Mouse (Mus musculus) stomach, embryonic 15.5 days (tissue): ENCODE data around the gene Fam151a. TPM values are rescaled to one million over a fixed set of nuclear protein-coding genes. Genes with fewer than 3 reads are reported as not detected.

ENCODE experiments used
- ATAC-seq: fragments of 200-750 bp; cut with Nextera tagmentation; 2 replicates; pipeline ENCODE4 v1.8.0; 2017; ENCODE audit warnings: low read depth, moderate number of reproducible peaks, moderate TSS enrichment; ENCODE audit not compliant: insufficient read depth, low FRiP score
- H3K27ac ChIP-seq: fragments of 300-500 bp; sonication (generic); 2 replicates; pipeline ENCODE4 v1.5.1; 2015; ENCODE audit warnings: mild to moderate bottlenecking, inconsistent platforms
- H3K27me3 ChIP-seq: fragments of 300-500 bp; sonication (generic); replicated peaks from 2 replicates; pipeline ENCODE4 v1.6.1; 2015; ENCODE audit warnings: inconsistent platforms
- H3K36me3 ChIP-seq: fragments of 300-500 bp; sonication (generic); 2 replicates; pipeline ENCODE4 v1.6.1; 2015; ENCODE audit warnings: inconsistent platforms
- H3K4me1 ChIP-seq: fragments of 300-500 bp; sonication (generic); 2 replicates; pipeline ENCODE4 v1.6.1; 2015; ENCODE audit warnings: inconsistent platforms
- H3K4me2 ChIP-seq: fragments of 300-500 bp; sonication (generic); 2 replicates; pipeline ENCODE4 v1.6.1; 2015; ENCODE audit warnings: mild to moderate bottlenecking, inconsistent platforms
- H3K4me3 ChIP-seq: fragments of 300-500 bp; sonication (generic); replicated peaks from 2 replicates; pipeline ENCODE4 v1.5.1; 2015; ENCODE audit warnings: inconsistent platforms
- H3K9ac ChIP-seq: fragments of 300-500 bp; sonication (generic); 2 replicates; pipeline ENCODE4 v1.6.1; 2015; ENCODE audit warnings: inconsistent platforms
- H3K9me3 ChIP-seq: fragments of 300-500 bp; sonication (generic); 2 replicates; pipeline ENCODE4 v1.6.1; 2016; ENCODE audit warnings: inconsistent platforms
- WGBS: fragments of 180-500 bp; shearing (Covaris S2); methylation state at CpG from one replicate; pipeline ENCODE4 v1.1.7; 2015; 5-methylcytosine and 5-hydroxymethylcytosine counted together
- polyA plus RNA-seq: library from polyadenylated mRNA; unstranded; fragments of >200 nt; fragmentation: Nextera tagmentation; extraction: Ambion mirVana; gene quantifications from 2 replicates; pipeline ENCODE4 v1.2.1, GENCODE M21; 2015

Gene Fam151a
- 7.9 and 8.8 TPM in 2 replicates for polyA plus RNA-seq

DNA sequence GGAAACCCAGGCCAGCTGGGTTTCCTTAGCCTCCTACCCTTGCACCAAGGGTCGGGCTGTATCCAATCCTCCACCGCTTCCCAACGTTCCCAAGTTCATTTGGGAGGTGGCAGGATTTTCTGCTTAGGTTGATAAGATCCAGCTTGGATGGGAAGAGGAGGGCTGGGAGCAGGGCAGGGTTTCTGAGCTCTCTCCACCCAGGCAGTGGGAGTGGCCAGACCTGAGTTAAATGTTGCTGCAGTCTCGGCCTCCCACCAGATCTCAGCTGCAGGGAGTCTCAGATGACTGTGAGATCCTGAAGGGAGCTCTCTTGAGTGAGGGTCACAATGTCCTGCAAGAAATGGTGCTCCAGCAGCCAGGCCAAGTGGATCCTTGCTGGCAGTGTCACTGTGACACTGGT lies at the start of gene Fam151a:
Fam151a (plus strand) TSS at position 254 of the 400 bp plus-strand sequence.
- Histone ChIP-seq H3K4me1 (0 out of 2 replicates have a peak, but pooled peaks cover 4% of the 10 kb centered on the region), H3K36me3 (no peaks in the 10 kb centered on the region), H3K9me3 (no peaks in the 10 kb centered on the region), H3K9ac (no peak within 1 kb of the TSS), H3K4me3 (no peak within 1 kb of the TSS), H3K4me2 (no peak within 1 kb of the TSS), H3K27me3 (no peaks in the 10 kb centered on the region), H3K27ac (0 out of 2 replicates have a peak within 1 kb of the TSS, but pooled peaks have one; percentile 26)
- WGBS = 29% methylated on average over 4 of the region's 4 CpGs
- peak; percentile 43; the same call in 1 of the 2 replicates for ATAC-seq

DNA sequence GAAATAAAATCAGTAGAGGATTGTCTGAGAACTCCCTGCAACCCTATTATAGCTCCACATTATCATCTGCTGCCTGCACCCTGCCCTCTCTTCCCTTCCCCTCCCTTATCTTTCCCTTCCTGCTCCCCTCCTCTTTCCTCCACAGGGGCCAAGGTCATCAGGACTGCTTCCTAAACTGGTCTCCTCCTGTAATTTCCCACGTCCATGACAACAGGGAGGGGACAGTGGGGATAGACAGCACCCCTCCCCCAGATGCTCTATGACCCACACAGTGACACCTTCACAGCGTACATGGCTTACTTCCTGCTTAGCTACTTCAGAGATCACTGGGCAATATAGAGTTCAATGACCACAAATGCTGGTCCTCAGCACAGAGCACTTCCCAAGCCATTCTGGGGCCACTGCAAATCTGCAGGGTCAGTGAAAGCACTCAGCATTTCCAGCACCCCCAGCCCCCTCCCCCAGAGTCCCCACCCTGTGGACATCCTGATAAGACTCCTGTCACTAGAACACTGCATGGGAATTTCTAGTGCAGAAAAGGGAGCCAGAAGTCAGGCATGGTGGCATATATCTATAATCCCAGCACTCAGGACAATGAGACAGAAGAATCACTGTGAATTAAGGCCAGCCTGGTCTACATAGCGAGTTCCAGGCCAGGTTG lies 44.9 kb upstream of the Fam151a start:
- H3K9ac ChIP-seq = no peak overlapping the region
- no peak overlapping the region for H3K27ac ChIP-seq
- WGBS = 45% methylated on average over 3 of the region's 3 CpGs
- no peaks in the 10 kb centered on the region for H3K27me3 ChIP-seq
- no peak overlapping the region for H3K4me2 ChIP-seq
- H3K4me1 ChIP-seq = 0 out of 2 replicates have a peak, but pooled peaks cover 4% of the 10 kb centered on the region
- no peaks in the 10 kb centered on the region for H3K9me3 ChIP-seq
- H3K36me3 ChIP-seq = no peaks in the 10 kb centered on the region
- peak; percentile 35; the same call in 1 of the 2 replicates for ATAC-seq
- no peak overlapping the region for H3K4me3 ChIP-seq

DNA sequence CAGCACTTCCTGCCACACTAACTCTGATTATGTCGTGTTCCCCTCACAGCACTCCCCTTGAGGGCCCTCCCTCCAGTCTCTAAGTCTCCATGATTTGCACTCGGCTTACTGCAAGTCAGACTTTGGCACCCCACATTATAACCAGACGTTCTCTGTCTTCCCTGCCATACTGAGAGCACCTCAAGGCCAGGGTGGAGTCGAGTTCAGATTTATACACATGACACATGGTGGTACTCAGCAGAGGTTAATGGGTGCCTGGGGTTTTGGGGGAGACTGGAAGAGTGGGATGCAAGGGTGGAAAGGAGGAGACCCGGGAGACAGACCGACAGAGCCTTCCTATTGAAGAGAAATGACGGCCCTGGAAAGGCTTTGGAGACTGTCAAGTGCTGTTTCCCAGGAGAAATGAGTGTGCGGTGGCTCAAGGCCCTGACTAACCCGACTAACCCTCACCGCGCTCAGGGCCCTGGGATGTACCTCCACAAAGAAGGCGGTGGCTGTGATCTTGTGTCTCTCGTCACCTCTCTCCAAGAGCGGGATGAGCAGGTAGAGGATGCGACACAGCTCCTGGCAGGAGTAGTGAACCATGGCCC lies 39.8 kb upstream of the Fam151a start:
- no peak overlapping the region for H3K4me3 ChIP-seq
- H3K27ac ChIP-seq = no peak overlapping the region
- no peak overlapping the region for H3K4me2 ChIP-seq
- no peak for ATAC-seq
- H3K9me3 ChIP-seq = no peaks in the 10 kb centered on the region
- 80% methylated on average over 15 of the region's 15 CpGs for WGBS
- no peak overlapping the region for H3K9ac ChIP-seq
- no peaks in the 10 kb centered on the region for H3K36me3 ChIP-seq
- no peaks in the 10 kb centered on the region for H3K4me1 ChIP-seq
- H3K27me3 ChIP-seq = no peaks in the 10 kb centered on the region

GRCm38 (mm10) chr4:106699989-106700388 lies 33.7 kb upstream of the Fam151a start:
- WGBS = 17% methylated on average over 9 of the region's 9 CpGs
- H3K4me2 ChIP-seq = no peak overlapping the region
- no peak overlapping the region for H3K9ac ChIP-seq
- H3K9me3 ChIP-seq = no peaks in the 10 kb centered on the region
- no peak overlapping the region for H3K27ac ChIP-seq
- H3K4me1 ChIP-seq = peaks cover 7% of the 10 kb centered on the region; the same call in 1 of the 2 replicates
- no peaks in the 10 kb centered on the region for H3K36me3 ChIP-seq
- no peak overlapping the region for H3K4me3 ChIP-seq
- no peaks in the 10 kb centered on the region for H3K27me3 ChIP-seq
- ATAC-seq = no peak

- H3K9ac ChIP-seq = no peak overlapping the region
- no peaks in the 10 kb centered on the region for H3K36me3 ChIP-seq
- 29% methylated on average over 4 of the region's 4 CpGs for WGBS
- H3K4me2 ChIP-seq = no peak overlapping the region
- H3K27ac ChIP-seq = no peak overlapping the region
- no peak overlapping the region for H3K4me3 ChIP-seq
- no peak for ATAC-seq
- H3K27me3 ChIP-seq = no peaks in the 10 kb centered on the region
- H3K9me3 ChIP-seq = no peaks in the 10 kb centered on the region
- peaks cover 14% of the 10 kb centered on the region; the same call in 1 of the 2 replicates for H3K4me1 ChIP-seq
Observed at GRCm38 (mm10) chr4:106700798-106701197, 32.9 kb upstream of the Fam151a start.

DNA sequence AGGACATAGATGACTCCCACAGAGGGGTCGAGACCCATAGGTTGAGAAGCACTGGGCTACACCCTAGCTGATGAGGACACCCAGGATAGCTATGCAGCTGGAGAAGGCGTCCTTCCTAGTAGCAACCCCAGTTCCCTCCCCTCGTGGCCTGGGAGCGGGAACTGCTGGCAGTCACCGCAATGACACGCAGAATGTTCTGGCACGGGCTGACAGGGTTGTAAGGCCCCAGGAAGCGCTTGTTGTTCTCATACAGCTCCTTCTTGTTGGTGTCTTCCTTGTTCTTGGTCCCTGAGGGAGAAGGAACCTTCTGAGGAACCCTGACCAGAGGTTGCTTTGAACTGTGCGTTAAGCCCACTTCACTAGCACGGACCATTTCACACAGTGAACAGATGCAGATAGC lies 29.7 kb upstream of the Fam151a start:
- H3K27me3 ChIP-seq = no peaks in the 10 kb centered on the region
- no peaks in the 10 kb centered on the region for H3K9me3 ChIP-seq
- H3K4me1 ChIP-seq = peaks cover 14% of the 10 kb centered on the region; the same call in 1 of the 2 replicates
- H3K36me3 ChIP-seq = no peaks in the 10 kb centered on the region
- WGBS = 78% methylated on average over 10 of the region's 10 CpGs
- ATAC-seq = no peak
- H3K27ac ChIP-seq = no peak overlapping the region
- no peak overlapping the region for H3K9ac ChIP-seq
- H3K4me2 ChIP-seq = no peak overlapping the region
- no peak overlapping the region for H3K4me3 ChIP-seq

DNA sequence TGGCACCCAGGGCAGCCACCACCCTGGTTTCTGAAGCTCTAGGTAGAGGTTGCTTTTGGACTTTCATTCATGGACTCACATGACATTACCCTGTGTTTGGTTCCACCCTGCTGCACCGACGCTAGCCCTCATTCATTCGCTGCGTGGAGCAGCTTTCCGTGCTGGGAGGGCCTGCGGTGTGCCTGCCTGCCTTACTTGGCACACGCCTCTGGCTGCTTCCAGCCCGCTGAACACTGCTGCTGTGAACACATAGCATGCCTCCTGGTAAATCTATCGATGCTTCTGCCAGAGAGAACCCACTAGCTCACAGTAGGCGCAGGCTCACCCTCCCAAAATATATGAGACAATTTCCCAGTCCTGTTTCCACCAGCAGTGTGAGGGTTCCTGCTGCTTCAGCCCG lies 29.3 kb upstream of the Fam151a start:
- Histone ChIP-seq H3K9me3 (no peaks in the 10 kb centered on the region), H3K9ac (no peak overlapping the region), H3K27ac (peak overlapping the region; percentile 21; the same call in 1 of the 2 replicates), H3K4me2 (no peak overlapping the region), H3K36me3 (no peaks in the 10 kb centered on the region), H3K4me1 (peaks cover 14% of the 10 kb centered on the region; the same call in 1 of the 2 replicates), H3K4me3 (no peak overlapping the region), H3K27me3 (no peaks in the 10 kb centered on the region)
- 57% methylated on average over 11 of the region's 11 CpGs for WGBS
- no peak for ATAC-seq

GRCm38 (mm10) chr4:106705096-106705665 lies 28.5 kb upstream of the Fam151a start:
- WGBS = 41% methylated on average over 8 of the region's 8 CpGs
- Histone ChIP-seq H3K4me1 (peaks cover 14% of the 10 kb centered on the region; the same call in 1 of the 2 replicates), H3K9ac (no peak overlapping the region), H3K27me3 (no peaks in the 10 kb centered on the region), H3K4me2 (no peak overlapping the region), H3K27ac (peak overlapping the region; percentile 28; the same call in 1 of the 2 replicates), H3K36me3 (no peaks in the 10 kb centered on the region), H3K9me3 (no peaks in the 10 kb centered on the region), H3K4me3 (no peak overlapping the region)
- no peak for ATAC-seq

- Histone ChIP-seq H3K4me1 (peaks cover 14% of the 10 kb centered on the region; the same call in 1 of the 2 replicates), H3K27ac (no peak overlapping the region), H3K4me3 (no peak overlapping the region), H3K27me3 (no peaks in the 10 kb centered on the region), H3K4me2 (peak overlapping the region; percentile 41), H3K9ac (no peak overlapping the region), H3K36me3 (no peaks in the 10 kb centered on the region), H3K9me3 (no peaks in the 10 kb centered on the region)
- WGBS = 42% methylated on average over 5 of the region's 5 CpGs
- peak; percentile 30; the same call in 1 of the 2 replicates for ATAC-seq
Observed at GRCm38 (mm10) chr4:106707957-106708356, 25.7 kb upstream of the Fam151a start.

DNA sequence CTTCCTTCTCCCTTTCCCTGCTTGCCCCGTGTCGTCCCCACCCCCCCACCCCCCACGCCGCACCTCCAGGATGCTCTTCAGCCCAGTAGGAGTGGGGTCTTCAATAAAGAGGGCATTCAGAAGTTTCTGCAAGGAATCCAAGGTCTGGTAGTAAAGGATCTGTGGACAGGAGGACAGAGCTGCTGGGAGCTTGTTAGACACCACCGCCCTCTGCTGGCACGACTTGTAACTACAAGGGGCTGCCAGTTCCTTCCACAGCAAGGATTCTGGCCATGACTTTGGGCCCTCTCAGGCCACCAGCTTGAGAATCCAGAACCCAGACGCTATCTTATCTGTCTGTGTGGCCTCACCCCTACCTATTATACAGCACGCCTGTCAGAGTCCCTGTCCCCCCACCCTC lies 25.3 kb upstream of the Fam151a start:
- Histone ChIP-seq H3K27me3 (no peaks in the 10 kb centered on the region), H3K27ac (no peak overlapping the region), H3K9ac (no peak overlapping the region), H3K4me1 (peaks cover 14% of the 10 kb centered on the region; the same call in 1 of the 2 replicates), H3K9me3 (no peaks in the 10 kb centered on the region), H3K4me3 (no peak overlapping the region), H3K36me3 (no peaks in the 10 kb centered on the region), H3K4me2 (peak overlapping the region; percentile 41)
- ATAC-seq = peak; percentile 42; the same call in 1 of the 2 replicates
- 0% methylated on average over 8 of the region's 8 CpGs for WGBS

DNA sequence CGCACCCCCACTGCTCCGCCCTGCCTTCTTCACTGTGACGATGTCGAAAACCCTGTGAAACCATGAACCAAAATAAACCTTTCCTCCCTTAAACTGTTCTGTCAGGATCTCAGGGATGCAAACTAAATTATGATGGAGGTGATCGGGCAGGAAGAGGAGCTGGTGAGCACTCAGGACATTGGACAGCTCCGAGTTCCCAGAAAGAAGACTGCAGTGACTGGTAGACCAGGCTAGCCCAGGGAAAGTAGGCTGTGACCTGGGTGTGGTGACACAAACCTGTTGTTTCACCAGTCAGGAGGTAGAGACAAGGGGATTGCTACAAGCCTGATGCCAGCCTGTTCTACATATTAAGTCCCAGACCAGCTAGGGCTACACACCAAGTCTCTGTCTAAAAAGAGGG lies 20.1 kb upstream of the Fam151a start:
- H3K36me3 ChIP-seq = no peaks in the 10 kb centered on the region
- no peaks in the 10 kb centered on the region for H3K9me3 ChIP-seq
- H3K4me2 ChIP-seq = no peak overlapping the region
- H3K27ac ChIP-seq = no peak overlapping the region
- WGBS = 85% methylated on average over 6 of the region's 6 CpGs
- H3K4me3 ChIP-seq = no peak overlapping the region
- H3K9ac ChIP-seq = no peak overlapping the region
- ATAC-seq = no peak
- no peaks in the 10 kb centered on the region for H3K4me1 ChIP-seq
- H3K27me3 ChIP-seq = no peaks in the 10 kb centered on the region; the same call in 1 of the 2 replicates

GRCm38 (mm10) chr4:106720631-106721030 lies 13.1 kb upstream of the Fam151a start:
- 68% methylated on average over 4 of the region's 4 CpGs for WGBS
- no peaks in the 10 kb centered on the region for H3K9me3 ChIP-seq
- H3K4me3 ChIP-seq = no peak overlapping the region
- no peak for ATAC-seq
- no peaks in the 10 kb centered on the region for H3K36me3 ChIP-seq
- no peaks in the 10 kb centered on the region; the same call in 1 of the 2 replicates for H3K27me3 ChIP-seq
- no peak overlapping the region for H3K4me2 ChIP-seq
- no peak overlapping the region for H3K27ac ChIP-seq
- no peak overlapping the region for H3K9ac ChIP-seq
- H3K4me1 ChIP-seq = no peaks in the 10 kb centered on the region
